Mouse (Mus musculus): ENCODE results near the gene Plekha7. TPM values are rescaled to one million over a fixed set of nuclear protein-coding genes. Genes with fewer than 3 reads are reported as not detected.

Gene Plekha7
- polyA plus RNA-seq, 1 experiment from 2014 or later: 25.7 TPM

DNA sequence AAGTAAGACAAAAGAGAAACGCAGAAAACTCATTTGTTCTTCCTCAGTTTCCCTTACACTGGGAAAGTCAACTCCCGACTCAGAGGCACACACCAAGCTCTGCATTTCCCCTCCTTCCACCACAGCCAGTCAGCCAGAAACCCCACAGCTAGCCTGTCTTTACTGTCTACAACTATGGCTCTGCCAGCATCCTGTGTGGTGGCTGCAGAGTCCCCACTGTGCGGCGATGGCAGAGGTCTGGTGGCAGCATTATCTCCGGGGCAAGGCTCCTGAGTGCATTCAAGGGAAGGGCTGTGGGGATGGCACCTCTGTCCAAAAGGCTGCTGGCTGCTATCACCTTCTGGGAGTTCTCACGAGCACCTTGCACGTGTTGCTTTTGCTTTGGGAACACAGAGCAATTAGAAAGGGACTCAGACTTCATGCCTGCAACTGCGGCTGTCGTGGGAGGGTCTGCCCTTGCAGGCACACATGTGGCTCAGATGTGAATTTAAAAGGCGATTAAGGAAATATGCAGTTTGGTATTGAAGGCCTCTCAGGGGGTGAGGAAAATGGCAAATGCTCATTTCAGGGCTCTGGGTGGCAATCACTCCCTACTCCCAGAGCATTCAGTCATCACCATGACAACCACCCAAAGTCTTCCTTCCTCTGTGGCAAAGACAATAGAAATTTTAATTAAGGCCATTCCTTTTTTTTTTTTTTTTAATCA lies 98.1 kb downstream of the Plekha7 start:
- WGBS (ENCODE audit: insufficient replicate concordance): 32% methylated on average over 10 of the region's 10 CpGs
- Histone ChIP-seq H3K9ac (ENCODE audit: low read depth, low read length) (no peak overlapping the region), H3K27ac (ENCODE audit: low read depth, low read length) (no peak overlapping the region), H3K4me1 (ENCODE audit: control insufficient read depth, insufficient read depth, low read length) (peaks cover 35% of the 10 kb centered on the region), H3K4me3 (ENCODE audit: low read depth, low read length) (no peak overlapping the region), H3K4me2 (no peak overlapping the region), H3K9me3 (replicated peaks; ENCODE audit: control insufficient read depth, low read length) (no peaks in the 10 kb centered on the region), H3K27me3 (ENCODE audit: control insufficient read depth, insufficient read depth, low read length) (no peaks in the 10 kb centered on the region), H3K36me3 (ENCODE audit: control insufficient read depth, insufficient read depth, low read length) (no peaks in the 10 kb centered on the region)
- ATAC-seq (replicated peaks; ENCODE audit: insufficient number of reproducible peaks, low FRiP score, low TSS enrichment): no peak

DNA sequence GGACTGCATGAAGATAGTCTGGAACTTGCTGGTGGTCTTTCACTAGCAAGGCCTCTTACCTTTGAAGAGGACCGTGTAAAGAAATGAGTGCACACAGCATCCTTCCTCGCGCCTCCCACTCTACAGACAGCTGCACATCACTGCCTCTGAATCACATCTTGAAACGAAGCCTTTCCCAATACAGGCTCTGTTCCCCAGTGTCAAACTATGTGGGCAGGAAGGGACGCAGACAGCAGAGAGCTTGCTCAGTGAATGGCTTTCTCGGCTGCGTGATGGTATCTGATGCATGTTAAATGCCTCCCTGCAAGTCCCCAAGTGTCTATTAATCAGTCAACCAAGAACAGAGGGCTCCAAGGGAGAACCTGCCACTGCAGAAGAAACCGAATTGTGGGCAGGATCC lies 99.3 kb downstream of the Plekha7 start:
- Histone ChIP-seq H3K36me3 (ENCODE audit: control insufficient read depth, insufficient read depth, low read length) (no peaks in the 10 kb centered on the region), H3K4me2 (no peak overlapping the region), H3K9me3 (replicated peaks; ENCODE audit: control insufficient read depth, low read length) (no peaks in the 10 kb centered on the region), H3K9ac (ENCODE audit: low read depth, low read length) (no peak overlapping the region), H3K27me3 (ENCODE audit: control insufficient read depth, insufficient read depth, low read length) (no peaks in the 10 kb centered on the region), H3K27ac (ENCODE audit: low read depth, low read length) (no peak overlapping the region), H3K4me1 (ENCODE audit: control insufficient read depth, insufficient read depth, low read length) (peaks cover 39% of the 10 kb centered on the region), H3K4me3 (ENCODE audit: low read depth, low read length) (no peak overlapping the region)
- WGBS (ENCODE audit: insufficient replicate concordance): 58% methylated on average over 8 of the region's 8 CpGs
- no peak for ATAC-seq (replicated peaks; ENCODE audit: insufficient number of reproducible peaks, low FRiP score, low TSS enrichment)

DNA sequence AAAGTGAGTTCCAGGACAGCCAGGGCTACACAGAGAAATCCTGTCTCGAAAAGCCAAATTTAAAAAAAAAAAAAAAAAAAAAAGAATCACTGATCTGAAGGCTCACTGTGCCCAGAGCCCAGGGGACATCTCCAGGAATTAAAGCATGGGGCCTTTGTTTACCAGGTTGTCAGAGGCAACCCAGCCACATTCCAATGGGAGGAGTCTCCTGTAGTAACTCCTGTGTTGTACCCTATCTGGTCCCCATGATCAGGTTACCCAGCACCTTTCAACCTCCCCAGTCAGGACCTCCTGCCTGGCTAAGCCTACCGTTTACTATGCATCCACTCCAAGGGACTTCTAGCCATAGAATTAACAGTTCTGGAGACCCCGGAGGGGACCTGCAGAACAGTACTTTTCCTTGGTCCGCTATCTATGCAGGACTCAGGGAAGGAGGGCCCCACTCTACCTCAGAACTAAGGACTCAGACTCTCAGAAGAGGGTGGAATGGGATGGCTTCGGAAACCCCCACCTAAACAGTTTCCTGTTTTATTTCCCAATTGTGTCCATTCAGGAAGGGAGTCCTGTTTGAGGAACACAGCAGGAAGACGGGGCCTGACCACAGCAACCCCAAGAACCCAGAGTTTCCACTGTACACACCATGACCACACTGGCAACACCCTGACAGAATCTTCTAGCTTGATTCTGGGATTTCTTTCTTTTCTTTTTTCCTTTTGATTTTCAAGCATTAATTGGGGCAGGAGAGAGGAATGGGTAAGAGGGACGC lies 101.2 kb downstream of the Plekha7 start:
- WGBS (ENCODE audit: insufficient replicate concordance): 41% methylated on average over 7 of the region's 7 CpGs
- H3K9me3 ChIP-seq (replicated peaks; ENCODE audit: control insufficient read depth, low read length): no peaks in the 10 kb centered on the region
- no peak for ATAC-seq (replicated peaks; ENCODE audit: insufficient number of reproducible peaks, low FRiP score, low TSS enrichment)
- H3K36me3 ChIP-seq (ENCODE audit: control insufficient read depth, insufficient read depth, low read length): no peaks in the 10 kb centered on the region
- no peak overlapping the region for H3K27ac ChIP-seq (ENCODE audit: low read depth, low read length)
- no peak overlapping the region for H3K4me3 ChIP-seq (ENCODE audit: low read depth, low read length)
- no peak overlapping the region for H3K9ac ChIP-seq (ENCODE audit: low read depth, low read length)
- no peak overlapping the region for H3K4me2 ChIP-seq
- H3K4me1 ChIP-seq (ENCODE audit: control insufficient read depth, insufficient read depth, low read length): peaks cover 49% of the 10 kb centered on the region
- H3K27me3 ChIP-seq (ENCODE audit: control insufficient read depth, insufficient read depth, low read length): no peaks in the 10 kb centered on the region

DNA sequence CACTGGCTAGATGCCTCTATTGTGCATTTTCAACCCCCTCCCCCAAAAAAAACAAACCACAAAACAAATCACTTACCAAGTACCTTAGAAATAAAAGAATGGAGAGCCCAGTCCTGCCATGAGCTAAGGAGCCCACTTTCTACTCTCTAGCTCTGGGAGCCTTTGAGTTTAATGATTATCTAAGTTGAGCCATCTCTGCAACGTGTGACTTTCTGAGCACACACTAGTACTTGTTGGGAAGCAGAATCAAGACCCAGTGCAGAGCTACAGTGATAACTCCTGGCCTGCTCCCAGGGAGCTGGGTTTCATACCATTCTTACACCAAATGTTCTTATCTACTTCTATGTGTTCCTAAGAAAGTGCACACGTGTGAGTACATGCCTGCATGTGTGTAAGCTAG lies 102.7 kb downstream of the Plekha7 start:
- Histone ChIP-seq H3K4me1 (ENCODE audit: control insufficient read depth, insufficient read depth, low read length) (peaks cover 55% of the 10 kb centered on the region), H3K4me3 (ENCODE audit: low read depth, low read length) (no peak overlapping the region), H3K27ac (ENCODE audit: low read depth, low read length) (no peak overlapping the region), H3K36me3 (ENCODE audit: control insufficient read depth, insufficient read depth, low read length) (no peaks in the 10 kb centered on the region), H3K4me2 (no peak overlapping the region), H3K9ac (ENCODE audit: low read depth, low read length) (no peak overlapping the region), H3K27me3 (ENCODE audit: control insufficient read depth, insufficient read depth, low read length) (no peaks in the 10 kb centered on the region), H3K9me3 (replicated peaks; ENCODE audit: control insufficient read depth, low read length) (no peaks in the 10 kb centered on the region)
- 60% methylated on average over 2 of the region's 2 CpGs for WGBS (ENCODE audit: insufficient replicate concordance)
- no peak for ATAC-seq (replicated peaks; ENCODE audit: insufficient number of reproducible peaks, low FRiP score, low TSS enrichment)

DNA sequence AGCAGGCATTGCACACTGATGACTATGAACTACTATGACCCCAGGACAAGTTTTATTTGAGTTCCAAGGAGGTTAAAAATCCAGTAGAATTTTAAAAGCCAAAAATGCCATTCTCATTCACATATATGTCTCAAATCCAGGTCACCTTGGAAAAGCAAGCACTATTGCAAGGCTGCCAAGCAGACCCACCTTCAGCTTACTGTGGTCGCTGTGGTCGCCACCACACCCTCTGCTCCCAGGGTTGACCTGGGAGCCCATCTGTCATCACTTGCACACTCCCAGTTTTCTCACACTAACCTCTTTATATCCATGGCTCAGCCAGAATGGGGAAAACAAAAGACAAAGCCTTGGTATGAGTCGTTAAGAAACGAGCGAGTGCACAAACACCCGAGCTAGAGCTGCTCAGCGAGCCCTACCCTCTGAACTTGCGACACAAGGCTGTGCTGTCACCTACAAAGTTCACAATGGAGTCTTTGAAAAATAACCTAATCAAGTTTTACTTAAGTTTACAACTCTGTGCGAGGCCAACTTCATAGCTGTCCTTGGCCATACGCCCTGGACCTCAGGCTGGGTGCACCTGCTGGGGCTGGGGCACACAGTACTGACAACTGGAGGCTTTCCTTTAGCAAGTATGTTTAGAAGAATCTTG lies 106.0 kb downstream of the Plekha7 start:
- no peaks in the 10 kb centered on the region for H3K36me3 ChIP-seq (ENCODE audit: control insufficient read depth, insufficient read depth, low read length)
- H3K4me2 ChIP-seq: no peak overlapping the region
- no peak overlapping the region for H3K4me3 ChIP-seq (ENCODE audit: low read depth, low read length)
- no peak overlapping the region for H3K9ac ChIP-seq (ENCODE audit: low read depth, low read length)
- no peak for ATAC-seq (replicated peaks; ENCODE audit: insufficient number of reproducible peaks, low FRiP score, low TSS enrichment)
- no peaks in the 10 kb centered on the region for H3K27me3 ChIP-seq (ENCODE audit: control insufficient read depth, insufficient read depth, low read length)
- 63% methylated on average over 10 of the region's 10 CpGs for WGBS (ENCODE audit: insufficient replicate concordance)
- H3K4me1 ChIP-seq (ENCODE audit: control insufficient read depth, insufficient read depth, low read length): peaks cover 54% of the 10 kb centered on the region
- peak overlapping the region; percentile 8; the same call in 1 of the 2 replicates for H3K27ac ChIP-seq (ENCODE audit: low read depth, low read length)
- no peaks in the 10 kb centered on the region for H3K9me3 ChIP-seq (replicated peaks; ENCODE audit: control insufficient read depth, low read length)

DNA sequence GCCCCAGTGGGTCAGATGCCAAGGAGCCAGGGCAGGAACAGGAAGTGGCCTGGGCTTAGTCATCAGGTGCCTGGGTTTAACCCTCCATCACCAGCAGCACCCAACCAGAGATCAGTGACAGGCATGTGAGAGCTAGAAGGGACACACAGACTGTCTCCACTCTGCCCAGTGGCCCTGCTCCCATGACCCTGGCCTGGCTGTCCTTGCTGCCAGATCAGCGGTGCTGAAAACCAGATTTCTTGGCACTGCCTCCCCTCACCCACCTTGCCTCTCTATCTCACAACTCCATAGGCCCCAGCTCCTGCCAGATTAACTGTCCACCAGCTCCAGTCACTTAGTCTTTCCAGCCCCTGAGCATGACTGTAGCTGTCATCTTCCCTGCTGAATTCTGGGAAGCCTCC lies 107.2 kb downstream of the Plekha7 start:
- Histone ChIP-seq H3K9me3 (replicated peaks; ENCODE audit: control insufficient read depth, low read length) (no peaks in the 10 kb centered on the region), H3K4me3 (ENCODE audit: low read depth, low read length) (no peak overlapping the region), H3K9ac (ENCODE audit: low read depth, low read length) (no peak overlapping the region), H3K4me1 (ENCODE audit: control insufficient read depth, insufficient read depth, low read length) (peaks cover 63% of the 10 kb centered on the region), H3K27ac (ENCODE audit: low read depth, low read length) (no peak overlapping the region; the same call in 1 of the 2 replicates), H3K36me3 (ENCODE audit: control insufficient read depth, insufficient read depth, low read length) (no peaks in the 10 kb centered on the region), H3K4me2 (no peak overlapping the region), H3K27me3 (ENCODE audit: control insufficient read depth, insufficient read depth, low read length) (no peaks in the 10 kb centered on the region)
- no peak for ATAC-seq (replicated peaks; ENCODE audit: insufficient number of reproducible peaks, low FRiP score, low TSS enrichment)
- 53% methylated on average over 1 of the region's 1 CpGs for WGBS (ENCODE audit: insufficient replicate concordance)

DNA sequence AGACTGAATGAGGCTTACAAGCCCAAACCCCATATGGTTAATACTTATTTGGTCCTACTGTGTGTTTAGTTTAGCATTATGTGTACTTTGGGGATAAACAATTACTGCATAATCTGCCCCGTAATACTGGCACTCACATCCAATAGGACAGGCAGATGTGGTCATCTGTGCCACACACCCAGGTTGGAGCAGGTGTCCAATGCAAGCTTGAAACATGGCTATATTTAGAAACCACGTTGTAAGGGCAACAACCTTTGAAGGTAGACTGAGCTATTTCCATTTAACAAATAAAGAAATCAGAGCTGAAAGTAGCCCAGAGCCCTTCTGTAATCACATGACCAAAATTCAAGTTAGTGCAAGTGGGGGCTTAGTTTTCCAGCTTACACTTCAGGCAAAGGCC lies 107.6 kb downstream of the Plekha7 start:
- H3K4me3 ChIP-seq (ENCODE audit: low read depth, low read length): no peak overlapping the region
- H3K27me3 ChIP-seq (ENCODE audit: control insufficient read depth, insufficient read depth, low read length): no peaks in the 10 kb centered on the region
- WGBS (ENCODE audit: insufficient replicate concordance): 72% methylated on average over 2 of the region's 2 CpGs
- H3K4me1 ChIP-seq (ENCODE audit: control insufficient read depth, insufficient read depth, low read length): peaks cover 67% of the 10 kb centered on the region
- H3K9me3 ChIP-seq (replicated peaks; ENCODE audit: control insufficient read depth, low read length): no peaks in the 10 kb centered on the region
- no peak overlapping the region for H3K27ac ChIP-seq (ENCODE audit: low read depth, low read length)
- H3K9ac ChIP-seq (ENCODE audit: low read depth, low read length): no peak overlapping the region
- ATAC-seq (replicated peaks; ENCODE audit: insufficient number of reproducible peaks, low FRiP score, low TSS enrichment): no peak
- no peak overlapping the region for H3K4me2 ChIP-seq
- no peaks in the 10 kb centered on the region for H3K36me3 ChIP-seq (ENCODE audit: control insufficient read depth, insufficient read depth, low read length)

DNA sequence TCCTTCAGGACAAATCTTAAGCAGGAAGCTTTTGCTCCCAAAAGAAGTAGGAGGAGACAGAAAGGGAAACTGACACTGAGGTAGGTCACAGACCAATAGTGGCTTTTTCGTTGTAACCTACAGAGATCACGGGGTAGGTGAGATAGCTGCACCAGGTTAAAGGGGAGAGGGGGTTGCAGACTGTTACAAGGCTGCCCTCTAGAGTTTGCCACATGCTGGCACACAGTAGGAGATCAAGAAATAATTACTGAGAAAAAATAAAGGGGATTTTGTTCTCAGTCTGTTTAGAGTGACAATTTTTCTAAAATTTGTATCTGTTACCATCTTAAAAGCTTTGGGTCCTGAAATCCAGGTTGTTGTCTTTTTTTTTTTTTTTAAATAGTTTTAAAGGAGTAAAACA lies 109.3 kb downstream of the Plekha7 start:
- Histone ChIP-seq H3K4me1 (ENCODE audit: control insufficient read depth, insufficient read depth, low read length) (peaks cover 76% of the 10 kb centered on the region), H3K27ac (ENCODE audit: low read depth, low read length) (peak overlapping the region; percentile 57; the same call in 1 of the 2 replicates), H3K27me3 (ENCODE audit: control insufficient read depth, insufficient read depth, low read length) (no peaks in the 10 kb centered on the region), H3K9ac (ENCODE audit: low read depth, low read length) (no peak overlapping the region), H3K9me3 (replicated peaks; ENCODE audit: control insufficient read depth, low read length) (no peaks in the 10 kb centered on the region), H3K36me3 (ENCODE audit: control insufficient read depth, insufficient read depth, low read length) (no peaks in the 10 kb centered on the region), H3K4me3 (ENCODE audit: low read depth, low read length) (no peak overlapping the region), H3K4me2 (peak overlapping the region; percentile 69; the same call in 1 of the 2 replicates)
- no peak for ATAC-seq (replicated peaks; ENCODE audit: insufficient number of reproducible peaks, low FRiP score, low TSS enrichment)
- WGBS (ENCODE audit: insufficient replicate concordance): 18% methylated on average over 2 of the region's 2 CpGs
